Comparison of ENCODE assay signal across 24 mouse cellular contexts in genomic region chr14:22049282-22049681, GRCm38 (mm10). TPM values are rescaled to one million over a fixed set of nuclear protein-coding genes. Genes with fewer than 3 reads are reported as not detected.
DNase-seq lines count a peak whose midpoint lies in the region; ATAC-seq and TF ChIP-seq lines count a peak whose summit lies in the region.
"Had no signal": no experiment of that assay in that cellular context is flagged by ENCODE, and none has a peak within 500 bp of the region (broad histone marks: within the 10 kb centered on the region; RNA-seq: fewer than 3 reads in every experiment).

No protein-coding gene starts in this region.

- peaks cover 0 to 5% of the 10 kb centered on the region in 2 experiments; a peak in 2 of 4 replicates for H3K4me1 ChIP-seq in MEL (ENCODE audit: control insufficient read depth in 1 of 2, insufficient read depth in 2 of 2, low read length in 2 of 2)
- H3K4me1 ChIP-seq in liver, postnatal 0 days (ENCODE audit: insufficient read depth): no peaks in the 10 kb centered on the region
- H3K4me1 ChIP-seq: forebrain, embryonic 13.5 days; hindbrain, embryonic 12.5 days had no signal

- TF ChIP-seq POLR2A in MEL (IDR thresholded peaks at IDR 0.05; ENCODE audit: control insufficient read depth in 1 of 2, insufficient read depth in 1 of 2, low read depth in 1 of 2, low read length in 2 of 2, poor library complexity in 1 of 2): no peak

- H3K79me2 ChIP-seq in MEL (ENCODE audit: control insufficient read depth, insufficient read depth, low read length, poor library complexity): no peaks in the 10 kb centered on the region

- no peak for TF ChIP-seq RAD21 in MEL (IDR thresholded peaks at IDR 0.05; ENCODE audit: low read depth, low read length)

- 0 out of 2 replicates have a peak, but pooled peaks have one; percentile 36 for ATAC-seq in liver, postnatal 0 days
- ATAC-seq: forebrain, embryonic 13.5 days; inflammation-experienced regulatory T-cells, adult 6 months; Patski had no signal

- TF ChIP-seq EP300 in MEL (IDR thresholded peaks at IDR 0.05; ENCODE audit: low read depth in 1 of 2, low read length in 2 of 2): peak; percentile 15 to 51; a peak in 2 of 4 replicates
- no peak for TF ChIP-seq EP300 in liver, postnatal 0 days (IDR thresholded peaks at IDR 0.05; ENCODE audit: low read depth)

- TF ChIP-seq CTCF in MEL (IDR thresholded peaks at IDR 0.05 in 2 of 3, conservative IDR thresholded peaks at IDR 0.05 in 1 of 3; ENCODE audit: control insufficient read depth in 1 of 3, insufficient read depth in 1 of 3, low read depth in 2 of 3, low read length in 3 of 3, poor library complexity in 1 of 3, severe bottlenecking in 1 of 3): no peak
- TF ChIP-seq CTCF in liver, postnatal 0 days (IDR thresholded peaks at IDR 0.05; ENCODE audit: low read depth): no peak

- no peaks in the 10 kb centered on the region for H3K27me3 ChIP-seq in MEL (ENCODE audit: control insufficient read depth in 1 of 2, insufficient read depth in 2 of 2, low read length in 2 of 2)
- no peaks in the 10 kb centered on the region for H3K27me3 ChIP-seq in liver, postnatal 0 days (ENCODE audit: insufficient read depth, low read length)
- H3K27me3 ChIP-seq: embryonic facial prominence, embryonic 15.5 days; hindbrain, embryonic 12.5 days; stomach, embryonic 15.5 days had no signal

- peaks cover 0 to 3% of the 10 kb centered on the region in 2 experiments; a peak in 1 of 4 replicates for H3K36me3 ChIP-seq in MEL (ENCODE audit: control insufficient read depth in 1 of 2, insufficient read depth in 2 of 2, low read length in 2 of 2)
- no peaks in the 10 kb centered on the region for H3K36me3 ChIP-seq in liver, postnatal 0 days (replicated peaks; ENCODE audit: insufficient read depth, low read length)
- H3K36me3 ChIP-seq: embryonic facial prominence, embryonic 15.5 days; hindbrain, embryonic 12.5 days; neural tube, embryonic 13.5 days; stomach, embryonic 15.5 days had no signal

- WGBS in liver, postnatal 0 days (ENCODE audit: insufficient replicate concordance): 32% methylated on average over 1 of the region's 1 CpGs

- no peak overlapping the region for H3K4me2 ChIP-seq in liver, postnatal 0 days (ENCODE audit: low read depth, low read length)
- H3K4me2 ChIP-seq: embryonic facial prominence, embryonic 15.5 days; forebrain, embryonic 13.5 days; hindbrain, embryonic 12.5 days; neural tube, embryonic 13.5 days; stomach, embryonic 15.5 days had no signal

- H3K27ac ChIP-seq in MEL (ENCODE audit: control insufficient read depth, low read depth, low read length): no peak overlapping the region
- no peak overlapping the region for H3K27ac ChIP-seq in liver, postnatal 0 days (ENCODE audit: low read depth)
- H3K27ac ChIP-seq: embryonic facial prominence, embryonic 15.5 days; forebrain, embryonic 13.5 days; heart, adult 2 months; hindbrain, embryonic 12.5 days; neural tube, embryonic 13.5 days; stomach, embryonic 15.5 days had no signal

- no peak overlapping the region for H3K4me3 ChIP-seq in MEL (ENCODE audit: control insufficient read depth in 1 of 2, insufficient read depth in 1 of 2, low read depth in 2 of 2, low read length in 2 of 2)
- no peak overlapping the region for H3K4me3 ChIP-seq in liver, postnatal 0 days (ENCODE audit: low read depth, low read length)
- H3K4me3 ChIP-seq: embryonic facial prominence, embryonic 15.5 days; forebrain, embryonic 13.5 days; heart, adult 2 months; hindbrain, embryonic 12.5 days; neural tube, embryonic 13.5 days; stomach, embryonic 15.5 days had no signal

- no peak overlapping the region for H3K9ac ChIP-seq in MEL (ENCODE audit: control insufficient read depth, low read depth, low read length, poor library complexity, severe bottlenecking)
- H3K9ac ChIP-seq in liver, postnatal 0 days (replicated peaks): no peak overlapping the region
- H3K9ac ChIP-seq: embryonic facial prominence, embryonic 15.5 days; forebrain, embryonic 13.5 days; hindbrain, embryonic 12.5 days; neural tube, embryonic 13.5 days; stomach, embryonic 15.5 days had no signal

- DNase-seq in 416B (ENCODE audit: low read depth) (peak; percentile 16), MEL (ENCODE audit: low read depth, low spot score) (peak; percentile 6), liver (peak; percentile 54)
- no peak for DNase-seq in liver, postnatal 0 days
- DNase-seq in cerebellum, postnatal 10 days: no peak
- DNase-seq in ovary, postnatal 36 days (ENCODE audit: low spot score): no peak
- no peak for DNase-seq in thymus, postnatal 25 days
- DNase-seq: adrenal gland, postnatal 10 days; cerebellum, adult 11-12 months; cerebellum, postnatal 36 days; gastrocnemius, postnatal 10 days; heart, adult 2 months; heart, postnatal 10 days; kidney, adult 8-10 months; kidney, postnatal 25 days; midbrain, embryonic 14.5 days; thymus, adult 18-20 months had no signal

- H3K9me3 ChIP-seq in MEL (replicated peaks; ENCODE audit: insufficient read depth, low read length): no peaks in the 10 kb centered on the region
- H3K9me3 ChIP-seq in liver, postnatal 0 days (ENCODE audit: low read length): no peaks in the 10 kb centered on the region
- H3K9me3 ChIP-seq: embryonic facial prominence, embryonic 15.5 days; forebrain, embryonic 13.5 days; hindbrain, embryonic 12.5 days; neural tube, embryonic 13.5 days; stomach, embryonic 15.5 days had no signal

TF ChIP-seq in MEL, 35 proteins besides CTCF, POLR2A, EP300 and RAD21:
- TF ChIP-seq USF2 (IDR thresholded peaks at IDR 0.05; ENCODE audit: borderline replicate concordance in 1 of 2, insufficient read depth in 1 of 2, low read depth in 1 of 2, low read length in 2 of 2) (no peak), E2F4 (IDR thresholded peaks at IDR 0.05; ENCODE audit: borderline replicate concordance, low read depth, low read length) (no peak), MAZ (IDR thresholded peaks at IDR 0.05; ENCODE audit: low read depth, low read length) (no peak), JUND (IDR thresholded peaks at IDR 0.05; ENCODE audit: low read depth, low read length) (no peak), BHLHE40 (IDR thresholded peaks at IDR 0.05; ENCODE audit: borderline replicate concordance, low read depth, low read length) (no peak), NRF1 (IDR thresholded peaks at IDR 0.05; ENCODE audit: insufficient read depth, low read depth, low read length, poor library complexity, severe bottlenecking) (no peak), TCF12 (IDR thresholded peaks at IDR 0.05; ENCODE audit: low read depth, low read length) (peak; percentile 40; the same call in 1 of the 2 replicates), MYC (IDR thresholded peaks at IDR 0.05; ENCODE audit: low read depth, low read length) (no peak), KAT2A (conservative IDR thresholded peaks at IDR 0.05; ENCODE audit: low read depth, low read length) (no peak), ZMIZ1 (IDR thresholded peaks at IDR 0.05; ENCODE audit: low read depth, low read length) (no peak), NELFE (IDR thresholded peaks at IDR 0.05; ENCODE audit: low read depth, low read length) (no peak), SMC3 (IDR thresholded peaks at IDR 0.05; ENCODE audit: low read depth, low read length) (no peak), USF1 (IDR thresholded peaks at IDR 0.05; ENCODE audit: low read depth, low read length) (no peak), MXI1 (IDR thresholded peaks at IDR 0.05; ENCODE audit: low read depth, low read length) (no peak), ZNF384 (IDR thresholded peaks at IDR 0.05; ENCODE audit: low read depth, low read length) (no peak), MAX (IDR thresholded peaks at IDR 0.05; ENCODE audit: low read length) (no peak), SIN3A (IDR thresholded peaks at IDR 0.05; ENCODE audit: low read length) (no peak), TAL1 (IDR thresholded peaks at IDR 0.05; ENCODE audit: low read length) (peak; percentile 67), POLR2AphosphoS5 (IDR thresholded peaks at IDR 0.05; ENCODE audit: borderline replicate concordance, low read depth, low read length) (no peak), POLR2AphosphoS2 (IDR thresholded peaks at IDR 0.05; ENCODE audit: low read length) (no peak), RCOR1 (IDR thresholded peaks at IDR 0.05; ENCODE audit: low read depth, low read length) (no peak), ZC3H11A (IDR thresholded peaks at IDR 0.05; ENCODE audit: low read depth, low read length) (no peak), GATA1 (IDR thresholded peaks at IDR 0.05; ENCODE audit: low read depth, low read length) (peak; percentile 29; the same call in 1 of the 2 replicates), HCFC1 (IDR thresholded peaks at IDR 0.05; ENCODE audit: low read depth, low read length) (no peak), CHD1 (IDR thresholded peaks at IDR 0.05; ENCODE audit: low read depth, low read length) (no peak)

RNA-seq across cellular contexts. Expression of gene Lrmda, which starts 29.8 kb away (rescaled TPM):
- 3.7 and 5.9 TPM in 2 replicates for total RNA-seq in MEL (2012; rRNA removed)
- 1 to 10 TPM in 1 of 2 experiments, not detected in 1; 5.1 TPM for polyA plus RNA-seq in MEL (2012; ENCODE audit: insufficient read depth in 1 of 2, insufficient read length in 2 of 2, low read depth in 1 of 2, low replicate concordance in 2 of 2, missing spikeins in 1 of 2)
- polyA plus RNA-seq in liver, postnatal 0 days (2015; fragmentation: Nextera tagmentation; extraction: Ambion mirVana): 0.15 and 0.28 TPM in 2 replicates
- polyA plus RNA-seq: forebrain, embryonic 13.5 days; inflammation-experienced regulatory T-cells, adult 6 months; midbrain, embryonic 14.5 days; neural tube, embryonic 13.5 days had no signal

RNA-seq across cellular contexts. Expression of gene Zfp503, which starts 59.9 kb away (rescaled TPM):
- total RNA-seq in MEL (2012; rRNA removed): 0.96 and 1.1 TPM in 2 replicates
- 1 to 10 TPM in 1 of 2 experiments, not detected in 1; 2.1 TPM for polyA plus RNA-seq in MEL (2012; ENCODE audit: insufficient read depth in 1 of 2, insufficient read length in 2 of 2, low read depth in 1 of 2, low replicate concordance in 2 of 2, missing spikeins in 1 of 2)
- 0.99 and 1.1 TPM in 2 replicates for polyA plus RNA-seq in liver, postnatal 0 days (2015; fragmentation: Nextera tagmentation; extraction: Ambion mirVana)
- polyA plus RNA-seq: inflammation-experienced regulatory T-cells, adult 6 months had no signal

Comparison
In these comparisons a context has a peak if more than half of its experiments do, and no peak if none do; other contexts are left out.
1. DNase-seq: peak in 416B (single experiment), MEL (single experiment) and liver (single experiment); none in liver, postnatal 0 days (single experiment), cerebellum, postnatal 10 days (0 of 2), ovary, postnatal 36 days (single experiment) and thymus, postnatal 25 days (single experiment).